Mouse (Mus musculus) C2C12 (cell line): ENCODE measurements around the gene Atp5mpl. TPM values are rescaled to one million over a fixed set of nuclear protein-coding genes. Genes with fewer than 3 reads are reported as not detected.
A peak's percentile ranks its signal among the peaks of the same experiment; 100 is the strongest.

Source experiments
- H3K27me3 ChIP-seq: one replicate; pipeline ENCODE4 v1.6.1; 2011; ENCODE audit not compliant: control insufficient read depth, insufficient read depth, insufficient read length
- H3K36me3 ChIP-seq: one replicate; pipeline ENCODE4 v1.6.1; 2011; ENCODE audit not compliant: control insufficient read depth, insufficient read depth
- H3K4me3 ChIP-seq: one replicate; pipeline ENCODE4 v1.5.1; 2011; ENCODE audit warnings: mild to moderate bottlenecking, control low read depth; ENCODE audit not compliant: poor library complexity, insufficient read depth, severe bottlenecking
- H3K79me2 ChIP-seq: one replicate; pipeline ENCODE4 v1.6.1; 2011; ENCODE audit not compliant: control insufficient read depth, insufficient read depth
- H3K79me3 ChIP-seq: one replicate; pipeline ENCODE4 v1.6.1; 2011; ENCODE audit warnings: low read depth, control low read depth
- H3ac ChIP-seq: one replicate; pipeline ENCODE3; 2011; ENCODE audit warnings: low read depth; ENCODE audit not compliant: control insufficient read depth, insufficient read length
- CEBPB ChIP-seq: IDR thresholded peaks from one replicate; pipeline ENCODE4 v1.6.1; 2011; ENCODE audit warnings: low read depth, mild to moderate bottlenecking, control low read depth, moderate library complexity
- CTCF ChIP-seq: IDR thresholded peaks from one replicate; pipeline ENCODE4 v1.5.1; 2011; ENCODE audit not compliant: control insufficient read depth, insufficient read depth, insufficient read length
- FOSL1 ChIP-seq: IDR thresholded peaks from one replicate; pipeline ENCODE4 v1.8.0; 2011; ENCODE audit warnings: mild to moderate bottlenecking, low read length; ENCODE audit not compliant: poor library complexity, insufficient read depth, severe bottlenecking
- MAX ChIP-seq: IDR thresholded peaks from one replicate; pipeline ENCODE4 v1.6.1; 2011; ENCODE audit warnings: mild to moderate bottlenecking, control low read depth
- MYOD1 ChIP-seq: IDR thresholded peaks from one replicate; pipeline ENCODE4 v1.6.1; 2011; ENCODE audit warnings: low read depth; ENCODE audit not compliant: control insufficient read depth, insufficient read length
- MYOG ChIP-seq: IDR thresholded peaks from one replicate; pipeline ENCODE4 v1.6.1; 2011; ENCODE audit not compliant: control insufficient read depth, insufficient read length; ENCODE audit errors: extremely low read depth
- USF1 ChIP-seq: IDR thresholded peaks from one replicate; pipeline ENCODE4 v1.6.1; 2011; ENCODE audit warnings: low read depth, mild to moderate bottlenecking, control low read depth, moderate library complexity
- polyA plus RNA-seq: library from polyadenylated mRNA; unstranded; fragments of >200 nt; fragmentation: generic; extraction: Trizol; gene quantifications from one replicate; pipeline ENCODE4 v1.2.1, GENCODE M21; 2012; ENCODE audit warnings: missing spikeins

The Atp5mpl gene
- polyA plus RNA-seq, 1 experiment: 608 TPM

- no peaks in the 10 kb centered on the region for H3K79me3 ChIP-seq
- no peak overlapping the region for H3ac ChIP-seq
- no peaks in the 10 kb centered on the region for H3K36me3 ChIP-seq
- TF ChIP-seq MAX (no peak), CEBPB (no peak), MYOD1 (no peak), USF1 (no peak), CTCF (no peak), MYOG (no peak), FOSL1 (no peak)
- no peaks in the 10 kb centered on the region for H3K79me2 ChIP-seq
- no peaks in the 10 kb centered on the region for H3K27me3 ChIP-seq
- H3K4me3 ChIP-seq: no peak overlapping the region
Observed at GRCm38 (mm10) chr12:111999735-112000134, 33.0 kb upstream of the Atp5mpl start.

GRCm38 (mm10) chr12:111995161-111995560 is 28.4 kb upstream of the Atp5mpl start:
- H3ac ChIP-seq: no peak overlapping the region
- H3K36me3 ChIP-seq: no peaks in the 10 kb centered on the region
- TF ChIP-seq FOSL1 (no peak), MAX (no peak), CEBPB (no peak), MYOG (no peak), CTCF (no peak), USF1 (no peak), MYOD1 (no peak)
- H3K27me3 ChIP-seq: no peaks in the 10 kb centered on the region
- H3K79me3 ChIP-seq: no peaks in the 10 kb centered on the region
- no peak overlapping the region for H3K4me3 ChIP-seq
- H3K79me2 ChIP-seq: no peaks in the 10 kb centered on the region

GRCm38 (mm10) chr12:111992626-111993025 is 25.8 kb upstream of the Atp5mpl start:
- TF ChIP-seq MYOD1 (peak; percentile 48), MYOG (no peak), USF1 (no peak)
- H3K27me3 ChIP-seq: no peaks in the 10 kb centered on the region
- H3K79me2 ChIP-seq: no peaks in the 10 kb centered on the region
- H3K4me3 ChIP-seq: no peak overlapping the region
- no peaks in the 10 kb centered on the region for H3K36me3 ChIP-seq
- H3K79me3 ChIP-seq: no peaks in the 10 kb centered on the region
- H3ac ChIP-seq: no peak overlapping the region

GRCm38 (mm10) chr12:111986756-111987155 is 20.0 kb upstream of the Atp5mpl start:
- H3K4me3 ChIP-seq: no peak overlapping the region
- no peak for TF ChIP-seq USF1
- TF ChIP-seq MYOD1: no peak
- no peak for TF ChIP-seq FOSL1
- TF ChIP-seq MYOG: no peak
- TF ChIP-seq CEBPB: no peak
- no peak for TF ChIP-seq CTCF
- TF ChIP-seq MAX: no peak
- no peaks in the 10 kb centered on the region for H3K79me3 ChIP-seq
- H3K27me3 ChIP-seq: no peaks in the 10 kb centered on the region
- H3K79me2 ChIP-seq: no peaks in the 10 kb centered on the region
- no peak overlapping the region for H3ac ChIP-seq
- no peaks in the 10 kb centered on the region for H3K36me3 ChIP-seq

GRCm38 (mm10) chr12:111983165-111983564 is 16.4 kb upstream of the Atp5mpl start:
- no peaks in the 10 kb centered on the region for H3K79me2 ChIP-seq
- H3K36me3 ChIP-seq: no peaks in the 10 kb centered on the region
- TF ChIP-seq MAX (no peak), MYOG (no peak), FOSL1 (no peak), CEBPB (no peak)
- no peaks in the 10 kb centered on the region for H3K79me3 ChIP-seq
- H3ac ChIP-seq: no peak overlapping the region
- H3K27me3 ChIP-seq: no peaks in the 10 kb centered on the region
- H3K4me3 ChIP-seq: no peak overlapping the region

DNA sequence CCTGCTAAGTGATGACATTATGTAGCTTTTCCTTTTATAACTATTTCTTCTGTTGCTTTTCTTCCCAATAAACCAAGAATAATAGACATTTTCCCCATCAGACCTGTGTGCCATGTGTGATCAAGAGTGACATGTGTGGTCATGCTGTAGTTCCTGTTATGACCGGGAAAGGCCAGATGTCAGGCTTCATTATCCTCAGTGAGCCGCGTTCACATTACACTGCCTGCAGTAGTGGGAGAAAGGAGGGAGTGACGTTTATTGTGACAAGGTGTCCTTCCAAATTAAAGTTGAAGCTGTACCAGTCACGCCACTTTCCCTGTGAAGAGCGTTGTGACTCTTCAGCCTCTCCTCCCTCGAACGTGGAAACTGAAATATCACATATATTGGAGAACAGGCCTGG is 15.1 kb upstream of the Atp5mpl start:
- Histone ChIP-seq H3K27me3 (no peaks in the 10 kb centered on the region), H3K4me3 (no peak overlapping the region), H3K79me3 (no peaks in the 10 kb centered on the region), H3ac (no peak overlapping the region), H3K36me3 (no peaks in the 10 kb centered on the region), H3K79me2 (no peaks in the 10 kb centered on the region)
- TF ChIP-seq FOSL1: no peak
- no peak for TF ChIP-seq CEBPB
- TF ChIP-seq CTCF: no peak
- no peak for TF ChIP-seq MYOD1
- no peak for TF ChIP-seq MYOG
- TF ChIP-seq MAX: no peak
- TF ChIP-seq USF1: no peak
